Mouse (Mus musculus): ENCODE measurements at regions not wholly inside any gene's neighbourhood (a gene's known extent, or its start where the extent isn't known, plus 50 kb on each side); places are given as distances from the start of the nearest gene placed in this dataset.

DNA sequence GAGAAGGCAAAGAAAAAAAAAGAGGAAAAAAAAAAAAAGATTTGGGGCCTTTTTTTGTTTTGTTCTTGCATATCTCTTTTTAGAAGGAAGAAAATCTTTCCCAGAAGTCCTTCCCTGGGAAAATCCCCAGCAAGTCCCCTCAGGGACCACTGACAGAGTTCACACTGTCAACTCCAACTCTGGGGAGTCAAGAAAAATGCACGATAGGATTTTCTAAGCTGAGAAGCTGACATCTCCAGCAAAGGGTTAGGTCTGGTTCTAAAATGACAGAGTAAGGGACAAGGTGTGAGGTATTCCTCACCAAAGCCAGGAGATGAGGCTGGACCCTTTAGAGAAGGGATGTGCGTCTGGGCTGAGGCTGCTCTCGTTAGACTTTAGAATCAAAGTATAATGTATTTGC, 165.5 kb downstream of the Rchy1 start:
- H3K36me3 ChIP-seq (ENCODE audit: insufficient read depth, low read length): no peaks in the 10 kb centered on the region
- H3K9ac ChIP-seq (ENCODE audit: low read depth, low read length): no peak overlapping the region
- ATAC-seq (replicated peaks; ENCODE audit: low FRiP score, low read depth) (no peak), DNase-seq (ENCODE audit: low spot score) (no peak)
- WGBS: 70% methylated on average over 3 of the region's 3 CpGs
- no peak overlapping the region for H3K27ac ChIP-seq
- H3K4me2 ChIP-seq (ENCODE audit: low read length): no peak overlapping the region
- no peak overlapping the region for H3K4me3 ChIP-seq (replicated peaks; ENCODE audit: low read depth, low read length)
- no peak for TF ChIP-seq CTCF (IDR thresholded peaks at IDR 0.05; ENCODE audit: low read depth)
- H3K4me1 ChIP-seq (replicated peaks; ENCODE audit: insufficient read depth, low read length): no peaks in the 10 kb centered on the region
- H3K27me3 ChIP-seq (ENCODE audit: insufficient read depth, low read length): no peaks in the 10 kb centered on the region
- no peaks in the 10 kb centered on the region for H3K9me3 ChIP-seq (replicated peaks; ENCODE audit: low read length)

DNA sequence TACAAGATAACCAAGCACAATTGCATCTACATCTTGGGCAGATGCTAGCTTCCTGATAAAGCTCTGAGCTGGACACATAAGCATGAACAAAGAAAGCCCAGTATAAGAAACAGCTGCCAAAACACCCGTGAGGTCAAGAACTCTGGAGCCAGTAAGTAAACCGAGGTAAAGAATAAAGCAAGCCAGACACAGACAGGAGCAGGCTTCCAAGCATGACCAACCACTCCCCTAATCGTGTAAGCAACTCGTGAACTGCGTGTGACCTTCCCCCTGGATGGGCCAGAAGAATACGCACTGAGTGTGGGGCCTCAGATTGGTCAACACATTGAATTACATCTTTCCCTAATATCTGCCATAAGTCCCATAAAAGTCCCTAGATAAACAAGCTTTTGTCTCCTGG, 170.1 kb downstream of the Rchy1 start:
- Histone ChIP-seq H3K9me3 (replicated peaks; ENCODE audit: low read length) (no peaks in the 10 kb centered on the region), H3K4me2 (ENCODE audit: low read length) (no peak overlapping the region), H3K4me3 (replicated peaks; ENCODE audit: low read depth, low read length) (no peak overlapping the region), H3K4me1 (replicated peaks; ENCODE audit: insufficient read depth, low read length) (no peaks in the 10 kb centered on the region), H3K36me3 (ENCODE audit: insufficient read depth, low read length) (no peaks in the 10 kb centered on the region), H3K9ac (ENCODE audit: low read depth, low read length) (no peak overlapping the region), H3K27ac (no peak overlapping the region), H3K27me3 (ENCODE audit: insufficient read depth, low read length) (no peaks in the 10 kb centered on the region)
- ATAC-seq (replicated peaks; ENCODE audit: low FRiP score, low read depth): no peak
- TF ChIP-seq CTCF (IDR thresholded peaks at IDR 0.05; ENCODE audit: low read depth): no peak
- no peak for DNase-seq (ENCODE audit: low spot score)
- 28% methylated on average over 6 of the region's 6 CpGs for WGBS

DNA sequence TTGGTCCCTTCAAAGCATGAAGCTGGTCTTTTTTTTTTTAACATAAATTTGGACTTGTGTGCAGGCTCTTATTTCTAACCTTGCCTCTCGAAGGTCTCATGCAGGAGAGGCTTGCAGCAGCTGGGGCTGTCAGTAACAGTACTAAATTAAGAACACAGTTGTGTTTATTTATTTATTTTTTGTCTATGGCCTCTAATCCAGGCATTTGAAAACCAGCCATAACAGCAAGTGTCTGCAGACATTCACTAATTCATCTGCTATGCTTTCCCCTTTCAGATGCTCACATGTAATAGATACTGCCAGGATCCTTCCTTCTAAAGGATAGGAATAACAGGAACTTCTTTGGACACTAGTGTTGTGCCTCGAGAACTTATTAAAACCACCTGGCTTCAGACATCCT, 172.5 kb downstream of the Rchy1 start:
- 18% methylated on average over 2 of the region's 2 CpGs for WGBS
- DNase-seq (ENCODE audit: low spot score) (no peak), ATAC-seq (replicated peaks; ENCODE audit: low FRiP score, low read depth) (no peak)
- no peaks in the 10 kb centered on the region for H3K36me3 ChIP-seq (ENCODE audit: insufficient read depth, low read length)
- H3K4me1 ChIP-seq (replicated peaks; ENCODE audit: insufficient read depth, low read length): no peaks in the 10 kb centered on the region
- TF ChIP-seq CTCF (IDR thresholded peaks at IDR 0.05; ENCODE audit: low read depth): no peak
- H3K9me3 ChIP-seq (replicated peaks; ENCODE audit: low read length): no peaks in the 10 kb centered on the region
- H3K27ac ChIP-seq: no peak overlapping the region
- H3K4me2 ChIP-seq (ENCODE audit: low read length): no peak overlapping the region
- H3K27me3 ChIP-seq (ENCODE audit: insufficient read depth, low read length): no peaks in the 10 kb centered on the region
- no peak overlapping the region for H3K4me3 ChIP-seq (replicated peaks; ENCODE audit: low read depth, low read length)
- no peak overlapping the region for H3K9ac ChIP-seq (ENCODE audit: low read depth, low read length)

DNA sequence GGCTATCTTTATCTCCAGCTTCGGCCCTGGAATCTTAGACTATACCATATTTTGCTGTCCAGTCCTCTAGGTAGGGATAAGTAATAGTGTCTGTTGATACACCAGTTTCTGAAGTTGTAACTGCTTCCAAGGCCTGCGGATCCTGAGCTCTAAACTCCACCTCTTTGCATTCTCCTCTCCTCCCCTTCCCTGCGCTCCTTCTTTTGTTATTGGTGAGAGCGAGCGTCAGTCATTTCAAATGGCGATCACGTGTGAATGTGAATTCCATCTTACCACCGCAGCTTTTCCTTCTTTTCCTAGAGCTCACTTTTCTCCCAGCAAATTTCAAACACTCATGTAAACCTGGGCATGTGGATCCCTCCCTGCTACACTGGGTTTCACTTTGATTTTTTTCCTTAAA, 178.9 kb downstream of the Rchy1 start:
- no peak for TF ChIP-seq CTCF (IDR thresholded peaks at IDR 0.05; ENCODE audit: low read depth)
- no peak overlapping the region for H3K4me2 ChIP-seq (ENCODE audit: low read length)
- no peaks in the 10 kb centered on the region for H3K4me1 ChIP-seq (replicated peaks; ENCODE audit: insufficient read depth, low read length)
- WGBS: 92% methylated on average over 8 of the region's 8 CpGs
- H3K9me3 ChIP-seq (replicated peaks; ENCODE audit: low read length): no peaks in the 10 kb centered on the region
- ATAC-seq (replicated peaks; ENCODE audit: low FRiP score, low read depth) (no peak), DNase-seq (ENCODE audit: low spot score) (no peak)
- no peak overlapping the region for H3K27ac ChIP-seq
- no peaks in the 10 kb centered on the region for H3K27me3 ChIP-seq (ENCODE audit: insufficient read depth, low read length)
- H3K36me3 ChIP-seq (ENCODE audit: insufficient read depth, low read length): no peaks in the 10 kb centered on the region
- no peak overlapping the region for H3K9ac ChIP-seq (ENCODE audit: low read depth, low read length)
- no peak overlapping the region for H3K4me3 ChIP-seq (replicated peaks; ENCODE audit: low read depth, low read length)

DNA sequence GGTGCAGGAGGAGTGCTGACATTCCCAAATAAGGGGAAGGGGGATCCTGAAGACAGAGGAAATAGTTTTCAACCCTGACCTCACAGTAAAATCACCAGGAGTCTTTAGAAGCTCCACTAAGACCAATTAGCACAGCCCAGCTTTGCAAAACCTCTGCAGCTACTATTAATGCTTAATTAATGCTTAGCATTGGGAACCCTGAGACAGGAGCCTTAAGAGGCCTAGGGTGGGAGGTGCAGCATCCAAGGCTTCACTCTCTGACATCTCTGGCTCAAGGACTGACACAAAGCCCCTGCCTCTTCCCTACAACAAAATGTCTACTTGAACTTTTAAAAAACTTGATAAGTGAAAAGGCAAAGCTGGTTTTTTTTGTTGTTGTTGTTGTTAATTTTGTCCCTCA, 185.9 kb downstream of the Rchy1 start:
- Histone ChIP-seq H3K27ac (no peak overlapping the region), H3K4me1 (replicated peaks; ENCODE audit: insufficient read depth, low read length) (no peaks in the 10 kb centered on the region), H3K4me3 (replicated peaks; ENCODE audit: low read depth, low read length) (no peak overlapping the region), H3K9me3 (replicated peaks; ENCODE audit: low read length) (no peaks in the 10 kb centered on the region), H3K27me3 (ENCODE audit: insufficient read depth, low read length) (no peaks in the 10 kb centered on the region), H3K4me2 (ENCODE audit: low read length) (no peak overlapping the region), H3K36me3 (ENCODE audit: insufficient read depth, low read length) (no peaks in the 10 kb centered on the region), H3K9ac (ENCODE audit: low read depth, low read length) (no peak overlapping the region)
- TF ChIP-seq CTCF (IDR thresholded peaks at IDR 0.05; ENCODE audit: low read depth): no peak
- DNase-seq (ENCODE audit: low spot score): no peak
- ATAC-seq (replicated peaks; ENCODE audit: low FRiP score, low read depth): no peak

DNA sequence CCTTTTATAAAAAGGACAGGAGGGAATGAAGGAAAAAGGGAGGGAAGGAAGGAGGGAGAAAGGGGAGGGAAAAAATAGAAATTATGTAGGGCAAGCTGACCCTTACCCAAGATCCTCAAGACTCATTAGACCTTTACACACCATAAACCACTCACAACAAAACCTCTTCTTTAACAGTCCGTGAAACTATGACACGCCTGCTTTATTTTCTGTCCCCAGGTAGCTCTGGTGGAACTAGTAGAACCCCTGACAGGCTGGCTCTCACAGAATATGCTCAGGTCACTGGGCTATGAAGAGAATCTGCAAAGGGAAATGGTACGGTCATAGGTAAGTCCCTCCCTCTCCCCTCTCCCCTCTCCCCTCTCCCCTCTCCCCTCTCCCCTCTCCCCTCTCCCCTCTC, 188.8 kb downstream of the Rchy1 start:
- Histone ChIP-seq H3K4me1 (replicated peaks; ENCODE audit: insufficient read depth, low read length) (no peaks in the 10 kb centered on the region; the same call in 1 of the 2 replicates), H3K27me3 (ENCODE audit: insufficient read depth, low read length) (no peaks in the 10 kb centered on the region), H3K27ac (no peak overlapping the region), H3K9me3 (replicated peaks; ENCODE audit: low read length) (no peaks in the 10 kb centered on the region), H3K36me3 (ENCODE audit: insufficient read depth, low read length) (no peaks in the 10 kb centered on the region), H3K4me2 (ENCODE audit: low read length) (no peak overlapping the region), H3K4me3 (replicated peaks; ENCODE audit: low read depth, low read length) (no peak overlapping the region), H3K9ac (ENCODE audit: low read depth, low read length) (no peak overlapping the region)
- 45% methylated on average over 3 of the region's 3 CpGs for WGBS
- ATAC-seq (replicated peaks; ENCODE audit: low FRiP score, low read depth): no peak
- DNase-seq (ENCODE audit: low spot score): no peak
- no peak for TF ChIP-seq CTCF (IDR thresholded peaks at IDR 0.05; ENCODE audit: low read depth)

DNA sequence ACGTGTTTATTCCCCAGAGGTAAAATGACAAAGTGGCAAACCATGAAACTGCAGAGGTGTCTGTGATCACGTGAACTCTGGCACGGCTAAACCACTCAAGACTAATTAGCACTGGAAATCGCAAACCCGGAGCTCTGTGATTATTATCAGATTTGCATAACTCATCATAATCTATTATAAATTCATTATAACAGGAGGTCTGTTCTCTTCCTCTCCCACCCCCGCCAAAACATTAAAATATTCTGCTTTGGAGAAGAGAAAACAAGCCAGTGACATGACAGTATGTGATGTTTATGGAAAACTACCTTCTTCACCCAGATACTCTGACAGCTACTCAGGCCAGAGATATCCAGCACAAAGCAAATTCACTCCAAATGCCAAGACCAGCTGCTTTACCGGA, 195.0 kb downstream of the Rchy1 start:
- ATAC-seq (replicated peaks; ENCODE audit: low FRiP score, low read depth) (no peak), DNase-seq (ENCODE audit: low spot score) (no peak)
- Histone ChIP-seq H3K4me3 (replicated peaks; ENCODE audit: low read depth, low read length) (no peak overlapping the region), H3K9ac (ENCODE audit: low read depth, low read length) (no peak overlapping the region), H3K9me3 (replicated peaks; ENCODE audit: low read length) (no peaks in the 10 kb centered on the region), H3K4me1 (replicated peaks; ENCODE audit: insufficient read depth, low read length) (peaks cover 3% of the 10 kb centered on the region; the same call in 1 of the 2 replicates), H3K27ac (no peak overlapping the region), H3K27me3 (ENCODE audit: insufficient read depth, low read length) (no peaks in the 10 kb centered on the region), H3K36me3 (ENCODE audit: insufficient read depth, low read length) (no peaks in the 10 kb centered on the region), H3K4me2 (ENCODE audit: low read length) (no peak overlapping the region)
- 64% methylated on average over 7 of the region's 7 CpGs for WGBS
- TF ChIP-seq CTCF (IDR thresholded peaks at IDR 0.05; ENCODE audit: low read depth): no peak

Measured in kidney, postnatal 0 days (tissue).